Mouse (Mus musculus): ENCODE measurements at regions not wholly inside any gene's neighbourhood (a gene's known extent, or its start where the extent isn't known, plus 50 kb on each side); places are given as distances from the start of the nearest gene placed in this dataset.

DNA sequence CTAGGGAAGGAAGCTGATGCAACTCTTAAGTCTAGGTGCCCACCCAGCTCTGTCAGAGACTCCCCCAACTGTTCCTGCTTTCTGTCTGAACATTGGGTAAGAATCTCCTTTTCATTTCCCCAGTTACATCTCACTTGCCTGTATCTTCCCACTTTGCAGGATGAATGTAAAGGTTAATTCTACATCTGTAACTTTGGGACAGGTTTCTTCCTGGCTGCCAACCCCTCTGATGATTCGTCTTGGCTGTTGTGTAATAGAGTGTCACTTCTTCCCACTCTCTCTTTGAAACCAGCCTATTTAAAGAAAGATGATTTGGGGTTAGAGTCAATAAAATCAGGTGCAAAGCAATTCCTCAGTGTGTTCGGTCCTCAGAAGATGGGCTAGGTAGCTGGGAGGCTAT, 698.2 kb upstream of the Kdm8 start:
- Histone ChIP-seq H3ac (ENCODE audit: control insufficient read depth, insufficient read length, low read depth) (no peak overlapping the region), H3K36me3 (ENCODE audit: control insufficient read depth, insufficient read depth) (no peaks in the 10 kb centered on the region), H3K79me2 (ENCODE audit: control insufficient read depth, insufficient read depth) (no peaks in the 10 kb centered on the region), H3K79me3 (ENCODE audit: low read depth) (no peaks in the 10 kb centered on the region), H3K27me3 (ENCODE audit: control insufficient read depth, insufficient read depth, insufficient read length) (no peaks in the 10 kb centered on the region), H3K4me3 (ENCODE audit: insufficient read depth, poor library complexity, severe bottlenecking) (no peak overlapping the region)
- TF ChIP-seq USF1 (IDR thresholded peaks at IDR 0.05; ENCODE audit: low read depth) (no peak), MYOG (IDR thresholded peaks at IDR 0.05; ENCODE audit: control insufficient read depth, extremely low read depth, insufficient read length) (no peak), MAX (IDR thresholded peaks at IDR 0.05) (no peak), CEBPB (IDR thresholded peaks at IDR 0.05; ENCODE audit: low read depth) (no peak)

DNA sequence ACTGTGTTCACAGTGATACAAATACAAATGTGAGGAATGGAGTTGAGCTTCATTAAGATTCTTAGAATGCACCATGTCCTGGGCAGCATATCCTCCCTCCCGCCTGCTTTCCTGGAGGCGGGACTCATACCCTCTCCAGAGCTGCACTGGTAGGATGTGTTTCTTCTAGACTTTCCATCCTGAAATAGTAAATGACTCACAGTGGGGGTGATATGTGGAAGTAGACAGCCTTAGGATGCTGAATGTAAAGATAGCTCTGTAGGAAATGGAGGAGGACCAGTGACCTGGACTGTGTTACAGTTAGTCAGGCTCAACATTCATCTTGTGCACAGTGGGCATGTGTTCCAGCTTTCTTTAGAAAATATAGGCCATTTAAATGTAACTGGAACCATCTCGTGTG, 696.1 kb upstream of the Kdm8 start:
- H3K79me3 ChIP-seq (ENCODE audit: low read depth), result no peaks in the 10 kb centered on the region
- TF ChIP-seq FOSL1 (IDR thresholded peaks at IDR 0.05; ENCODE audit: insufficient read depth, low read length, poor library complexity, severe bottlenecking), result no peak

DNA sequence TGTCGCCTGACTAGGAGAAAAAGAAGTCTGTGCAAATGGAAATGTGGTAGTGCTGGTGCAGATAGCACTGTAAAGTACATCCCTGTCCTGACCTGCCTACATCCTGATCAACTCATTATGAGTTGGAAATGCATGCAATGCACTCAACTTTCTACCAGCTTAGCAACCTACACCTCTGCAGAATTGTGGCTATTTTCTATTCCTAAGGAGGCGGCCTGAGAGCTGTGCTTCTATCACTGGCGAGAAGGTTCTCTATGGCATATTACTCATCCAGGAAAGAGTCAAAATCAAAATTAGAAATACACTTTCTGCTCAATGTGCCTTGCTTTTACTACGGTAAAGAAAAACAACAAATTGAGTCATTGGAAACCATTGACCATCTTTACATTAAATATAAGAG, 685.4 kb upstream of the Kdm8 start:
- H3K79me2 ChIP-seq (ENCODE audit: control insufficient read depth, insufficient read depth), result no peaks in the 10 kb centered on the region
- no peak overlapping the region for H3ac ChIP-seq (ENCODE audit: control insufficient read depth, insufficient read length, low read depth)
- H3K27me3 ChIP-seq (ENCODE audit: control insufficient read depth, insufficient read depth, insufficient read length), result no peaks in the 10 kb centered on the region
- no peak for TF ChIP-seq MYOG (IDR thresholded peaks at IDR 0.05; ENCODE audit: control insufficient read depth, extremely low read depth, insufficient read length)
- no peak for TF ChIP-seq USF1 (IDR thresholded peaks at IDR 0.05; ENCODE audit: low read depth)
- no peak for TF ChIP-seq FOSL1 (IDR thresholded peaks at IDR 0.05; ENCODE audit: insufficient read depth, low read length, poor library complexity, severe bottlenecking)
- no peak for TF ChIP-seq CEBPB (IDR thresholded peaks at IDR 0.05; ENCODE audit: low read depth)
- no peaks in the 10 kb centered on the region for H3K36me3 ChIP-seq (ENCODE audit: control insufficient read depth, insufficient read depth)
- H3K79me3 ChIP-seq (ENCODE audit: low read depth), result no peaks in the 10 kb centered on the region
- H3K4me3 ChIP-seq (ENCODE audit: insufficient read depth, poor library complexity, severe bottlenecking), result no peak overlapping the region

More for the DNA sequence above, 696.1 kb upstream of the Kdm8 start:
- H3K27me3 ChIP-seq (ENCODE audit: control insufficient read depth, insufficient read depth, insufficient read length), result no peaks in the 10 kb centered on the region
- no peak overlapping the region for H3K4me3 ChIP-seq (ENCODE audit: insufficient read depth, poor library complexity, severe bottlenecking)
- no peaks in the 10 kb centered on the region for H3K36me3 ChIP-seq (ENCODE audit: control insufficient read depth, insufficient read depth)
- no peak overlapping the region for H3ac ChIP-seq (ENCODE audit: control insufficient read depth, insufficient read length, low read depth)
- H3K79me2 ChIP-seq (ENCODE audit: control insufficient read depth, insufficient read depth), result no peaks in the 10 kb centered on the region

DNA sequence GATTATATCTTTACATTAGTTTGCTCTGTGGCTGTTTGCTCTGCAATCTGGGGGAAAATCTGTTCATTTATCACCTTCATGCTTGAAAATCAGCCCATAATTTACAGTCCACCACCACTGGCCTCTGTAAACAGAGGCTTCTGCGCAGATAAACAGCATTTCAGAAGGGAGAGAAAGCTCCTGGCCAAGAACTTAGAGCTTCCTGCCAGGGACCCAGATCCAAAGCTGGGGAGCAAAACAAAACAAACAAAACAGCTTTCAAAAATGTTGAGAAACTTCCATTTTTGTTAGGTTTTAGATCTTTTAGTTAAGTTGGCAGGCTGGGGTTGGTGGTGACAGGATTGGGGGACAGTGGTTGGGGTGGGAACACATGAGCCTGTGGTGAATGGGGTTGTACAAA, 666.7 kb upstream of the Kdm8 start:
- Histone ChIP-seq H3K79me2 (ENCODE audit: control insufficient read depth, insufficient read depth) (no peaks in the 10 kb centered on the region), H3K4me3 (ENCODE audit: insufficient read depth, poor library complexity, severe bottlenecking) (no peak overlapping the region), H3ac (ENCODE audit: control insufficient read depth, insufficient read length, low read depth) (no peak overlapping the region), H3K27me3 (ENCODE audit: control insufficient read depth, insufficient read depth, insufficient read length) (no peaks in the 10 kb centered on the region), H3K79me3 (ENCODE audit: low read depth) (no peaks in the 10 kb centered on the region), H3K36me3 (ENCODE audit: control insufficient read depth, insufficient read depth) (no peaks in the 10 kb centered on the region)
- TF ChIP-seq MYOG (IDR thresholded peaks at IDR 0.05; ENCODE audit: control insufficient read depth, extremely low read depth, insufficient read length) (no peak), CTCF (IDR thresholded peaks at IDR 0.05; ENCODE audit: control insufficient read depth, insufficient read depth, insufficient read length) (no peak), MYOD1 (IDR thresholded peaks at IDR 0.05; ENCODE audit: control insufficient read depth, insufficient read length, low read depth) (no peak), USF1 (IDR thresholded peaks at IDR 0.05; ENCODE audit: low read depth) (no peak), CEBPB (IDR thresholded peaks at IDR 0.05; ENCODE audit: low read depth) (no peak), MAX (IDR thresholded peaks at IDR 0.05) (no peak), FOSL1 (IDR thresholded peaks at IDR 0.05; ENCODE audit: insufficient read depth, low read length, poor library complexity, severe bottlenecking) (no peak)

DNA sequence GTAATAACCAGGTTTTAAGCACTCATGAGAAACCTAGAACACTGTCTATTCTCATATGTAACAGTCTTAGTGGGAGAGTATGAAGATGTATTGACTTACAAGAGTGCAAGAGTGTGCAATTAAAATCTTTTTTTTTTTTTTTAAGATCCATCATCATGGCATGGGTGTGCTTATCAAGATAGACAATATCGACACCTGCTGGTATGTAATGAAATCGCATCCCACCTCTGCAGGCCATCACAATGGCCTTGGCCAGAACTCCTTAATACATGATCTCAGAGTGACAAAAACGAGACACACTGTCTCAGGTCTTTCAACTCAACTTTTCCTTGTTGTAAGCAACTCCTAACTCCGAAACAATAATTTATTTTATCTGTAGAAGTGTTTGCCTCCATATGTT, 661.7 kb upstream of the Kdm8 start:
- H3K79me3 ChIP-seq (ENCODE audit: low read depth), result no peaks in the 10 kb centered on the region
- no peaks in the 10 kb centered on the region for H3K79me2 ChIP-seq (ENCODE audit: control insufficient read depth, insufficient read depth)
- no peak overlapping the region for H3K4me3 ChIP-seq (ENCODE audit: insufficient read depth, poor library complexity, severe bottlenecking)
- no peaks in the 10 kb centered on the region for H3K27me3 ChIP-seq (ENCODE audit: control insufficient read depth, insufficient read depth, insufficient read length)
- no peaks in the 10 kb centered on the region for H3K36me3 ChIP-seq (ENCODE audit: control insufficient read depth, insufficient read depth)
- H3ac ChIP-seq (ENCODE audit: control insufficient read depth, insufficient read length, low read depth), result no peak overlapping the region
- no peak for TF ChIP-seq MYOD1 (IDR thresholded peaks at IDR 0.05; ENCODE audit: control insufficient read depth, insufficient read length, low read depth)
- TF ChIP-seq CEBPB (IDR thresholded peaks at IDR 0.05; ENCODE audit: low read depth), result no peak
- TF ChIP-seq FOSL1 (IDR thresholded peaks at IDR 0.05; ENCODE audit: insufficient read depth, low read length, poor library complexity, severe bottlenecking), result no peak
- no peak for TF ChIP-seq USF1 (IDR thresholded peaks at IDR 0.05; ENCODE audit: low read depth)

DNA sequence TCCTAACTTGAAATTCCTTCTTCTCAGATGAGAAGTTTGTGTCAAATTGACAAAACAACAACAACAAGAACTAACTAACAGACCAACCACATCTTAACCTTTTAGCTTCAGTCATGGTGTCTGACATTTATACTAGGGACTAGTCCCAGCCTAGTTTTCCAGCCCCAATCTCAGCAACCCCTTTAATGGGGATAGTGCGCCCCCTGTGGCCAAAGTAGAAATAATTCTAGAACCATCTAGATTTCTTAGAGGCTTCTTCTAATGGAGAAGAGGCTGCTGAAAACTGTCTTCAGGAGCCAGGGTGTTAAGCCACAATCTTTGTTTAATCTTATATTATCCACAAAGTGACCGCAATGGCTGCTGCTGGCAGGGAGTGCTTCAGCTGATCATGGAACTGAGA, 659.5 kb upstream of the Kdm8 start:
- Histone ChIP-seq H3K36me3 (ENCODE audit: control insufficient read depth, insufficient read depth) (no peaks in the 10 kb centered on the region), H3ac (ENCODE audit: control insufficient read depth, insufficient read length, low read depth) (no peak overlapping the region), H3K79me2 (ENCODE audit: control insufficient read depth, insufficient read depth) (no peaks in the 10 kb centered on the region), H3K4me3 (ENCODE audit: insufficient read depth, poor library complexity, severe bottlenecking) (no peak overlapping the region), H3K79me3 (ENCODE audit: low read depth) (no peaks in the 10 kb centered on the region), H3K27me3 (ENCODE audit: control insufficient read depth, insufficient read depth, insufficient read length) (no peaks in the 10 kb centered on the region)
- no peak for TF ChIP-seq FOSL1 (IDR thresholded peaks at IDR 0.05; ENCODE audit: insufficient read depth, low read length, poor library complexity, severe bottlenecking)
- no peak for TF ChIP-seq MAX (IDR thresholded peaks at IDR 0.05)
- no peak for TF ChIP-seq CTCF (IDR thresholded peaks at IDR 0.05; ENCODE audit: control insufficient read depth, insufficient read depth, insufficient read length)
- TF ChIP-seq MYOG (IDR thresholded peaks at IDR 0.05; ENCODE audit: control insufficient read depth, extremely low read depth, insufficient read length), result no peak
- no peak for TF ChIP-seq USF1 (IDR thresholded peaks at IDR 0.05; ENCODE audit: low read depth)
- TF ChIP-seq MYOD1 (IDR thresholded peaks at IDR 0.05; ENCODE audit: control insufficient read depth, insufficient read length, low read depth), result no peak
- no peak for TF ChIP-seq CEBPB (IDR thresholded peaks at IDR 0.05; ENCODE audit: low read depth)

Measured in C2C12 (cell line).